ENCODE assay signal across 20 mouse cellular contexts in the genomic region with DNA sequence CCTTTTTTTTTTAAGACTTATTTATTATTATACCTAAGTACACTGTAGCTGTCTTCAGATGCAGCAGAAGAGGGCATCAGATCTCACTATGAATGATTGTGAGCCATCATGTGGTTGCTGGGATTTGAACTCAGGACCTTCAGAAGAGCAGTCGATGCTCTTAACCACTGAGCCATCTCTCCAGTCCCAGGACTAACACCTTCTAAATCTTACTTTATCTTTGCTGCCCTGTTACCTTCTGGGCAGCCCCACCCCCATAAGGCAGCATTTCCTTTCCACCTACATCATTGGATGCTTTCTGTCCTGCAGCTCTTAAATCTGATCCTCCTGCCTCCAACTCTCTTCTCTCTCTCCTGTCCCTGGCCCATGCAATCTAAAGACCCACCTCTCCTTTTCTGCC. TPM values are rescaled to one million over a fixed set of nuclear protein-coding genes. Genes with fewer than 3 reads are reported as not detected.
"Had no signal": no experiment of that assay in that cellular context is flagged by ENCODE, and none has a peak within 500 bp of the region (broad histone marks: within the 10 kb centered on the region; RNA-seq: fewer than 3 reads in every experiment).

No protein-coding gene starts in this region.

RNA-seq across cellular contexts. Expression of gene Cby3, which starts 7.0 kb away (rescaled TPM):
- total RNA-seq: left cerebral cortex, adult 8-10 months; left cerebral cortex, postnatal 10 days; left cerebral cortex, postnatal 14 days; left cerebral cortex, postnatal 36 days; left cerebral cortex, postnatal 4 days; liver, adult 2 months; megakaryocyte, adult 5-6 weeks; monocyte, adult 5-6 weeks had no signal
- polyA plus RNA-seq: limb, embryonic 11.5 days; limb, embryonic 12.5 days; liver, adult 2 months; liver, embryonic 11.5 days; liver, embryonic 13.5 days; liver, embryonic 14.5 days; liver, embryonic 15.5 days; liver, embryonic 16.5 days; macrophage; midbrain, embryonic 11.5 days; midbrain, embryonic 12.5 days; myocyte; neural tube, embryonic 11.5 days had no signal
